Comparison of ENCODE assay signal across 16 mouse cellular contexts in genomic region chr2:33252751-33253150, GRCm38 (mm10).
"Had no signal": no experiment of that assay in that cellular context is flagged by ENCODE, and none has a peak within 500 bp of the region (broad histone marks: within the 10 kb centered on the region; RNA-seq: fewer than 3 reads in every experiment).

No protein-coding gene starts in this region.

- H3K27ac ChIP-seq: kidney, postnatal 0 days; limb, embryonic 13.5 days; liver, embryonic 12.5 days; liver, embryonic 15.5 days; lung, embryonic 15.5 days; midbrain, embryonic 10.5 days; midbrain, embryonic 13.5 days had no signal

- H3K36me3 ChIP-seq: liver, embryonic 12.5 days; liver, embryonic 15.5 days; lung, embryonic 15.5 days had no signal

- DNase-seq: kidney, postnatal 25 days; liver; lung, adult 18-20 months; lung, postnatal 10 days; lung, postnatal 36 days; thymus, adult 18-20 months; thymus, postnatal 36 days had no signal

- H3K4me3 ChIP-seq: limb, embryonic 10.5 days; limb, embryonic 13.5 days; liver, embryonic 12.5 days; liver, embryonic 15.5 days; lung, embryonic 15.5 days; megakaryocyte, embryonic 14.5 days; midbrain, embryonic 10.5 days; midbrain, embryonic 13.5 days had no signal

- H3K4me1 ChIP-seq: lung, embryonic 15.5 days; midbrain, embryonic 10.5 days had no signal

- ATAC-seq: liver, embryonic 12.5 days had no signal

- H3K9ac ChIP-seq: limb, embryonic 13.5 days; liver, embryonic 12.5 days; liver, embryonic 15.5 days; lung, embryonic 15.5 days; midbrain, embryonic 13.5 days had no signal

- H3K9me3 ChIP-seq: limb, embryonic 10.5 days; limb, embryonic 13.5 days; liver, embryonic 12.5 days; liver, embryonic 15.5 days; lung, embryonic 15.5 days; megakaryocyte, embryonic 14.5 days; midbrain, embryonic 10.5 days; midbrain, embryonic 13.5 days had no signal

- H3K27me3 ChIP-seq: limb, embryonic 13.5 days; liver, embryonic 12.5 days; liver, embryonic 15.5 days; lung, embryonic 15.5 days; midbrain, embryonic 13.5 days had no signal

- H3K4me2 ChIP-seq: limb, embryonic 13.5 days; liver, embryonic 12.5 days; liver, embryonic 15.5 days; lung, embryonic 15.5 days; midbrain, embryonic 13.5 days had no signal
